9 mouse cellular contexts compared by ENCODE assay signal in genomic region chr2:3134580-3135296, GRCm38 (mm10). TPM values are rescaled to one million over a fixed set of nuclear protein-coding genes. Genes with fewer than 3 reads are reported as not detected.
DNase-seq lines count a peak whose midpoint lies in the region; ATAC-seq lines count a peak whose summit lies in the region.
"Had no signal": no experiment of that assay in that cellular context is flagged by ENCODE, and none has a peak within 500 bp of the region (broad histone marks: within the 10 kb centered on the region; RNA-seq: fewer than 3 reads in every experiment).

No protein-coding gene starts in this region.

- H3K27me3 ChIP-seq in kidney, embryonic 14.5 days (ENCODE audit: control insufficient read depth, insufficient read depth, low read length), result no peaks in the 10 kb centered on the region
- H3K27me3 ChIP-seq in midbrain, embryonic 15.5 days (replicated peaks), result no peaks in the 10 kb centered on the region
- H3K27me3 ChIP-seq: embryonic facial prominence, embryonic 13.5 days had no signal

- H3K4me3 ChIP-seq in kidney, embryonic 14.5 days (ENCODE audit: low read length), result no peak overlapping the region
- H3K4me3 ChIP-seq in midbrain, embryonic 15.5 days, result no peak overlapping the region
- H3K4me3 ChIP-seq: embryonic facial prominence, embryonic 13.5 days had no signal

- H3K9me3 ChIP-seq in kidney, embryonic 14.5 days (ENCODE audit: control insufficient read depth, low read length), result no peaks in the 10 kb centered on the region
- H3K9me3 ChIP-seq in midbrain, embryonic 15.5 days, result no peaks in the 10 kb centered on the region
- H3K9me3 ChIP-seq: embryonic facial prominence, embryonic 13.5 days had no signal

- ATAC-seq in kidney, embryonic 14.5 days (ENCODE audit: low FRiP score, low TSS enrichment), result peak; percentile 89
- no peak for ATAC-seq in midbrain, embryonic 15.5 days (replicated peaks)

- H3K9ac ChIP-seq in kidney, embryonic 14.5 days (ENCODE audit: low read depth, low read length), result no peak overlapping the region
- no peak overlapping the region for H3K9ac ChIP-seq in midbrain, embryonic 15.5 days
- H3K9ac ChIP-seq: embryonic facial prominence, embryonic 13.5 days had no signal

- H3K27ac ChIP-seq in kidney, embryonic 14.5 days (ENCODE audit: low read depth, low read length), result peak overlapping the region; percentile 91
- 0 out of 2 replicates have a peak overlapping the region, but pooled peaks have one; percentile 3 for H3K27ac ChIP-seq in midbrain, embryonic 15.5 days
- H3K27ac ChIP-seq: embryonic facial prominence, embryonic 13.5 days had no signal

- H3K4me2 ChIP-seq in kidney, embryonic 14.5 days (replicated peaks; ENCODE audit: low read depth, low read length), result peak overlapping the region; percentile 16
- H3K4me2 ChIP-seq in midbrain, embryonic 15.5 days, result no peak overlapping the region
- H3K4me2 ChIP-seq: embryonic facial prominence, embryonic 13.5 days had no signal

- DNase-seq in adrenal gland, adult 2 months, result peak; percentile 47
- DNase-seq in adrenal gland, postnatal 4 days (ENCODE audit: low spot score in 2 of 2), result no peak
- DNase-seq in adrenal gland, postnatal 36 days, result peak; percentile 36 to 65
- no peak for DNase-seq in gastrocnemius, adult 8-10 months (ENCODE audit: low spot score in 2 of 2)
- no peak for DNase-seq in spleen, postnatal 36 days (ENCODE audit: low spot score in 2 of 2)
- DNase-seq in natural killer cell, adult 2 months (ENCODE audit: low spot score in 2 of 2), result no peak

- no peaks in the 10 kb centered on the region for H3K36me3 ChIP-seq in kidney, embryonic 14.5 days (ENCODE audit: control insufficient read depth, insufficient read depth, low read length)
- H3K36me3 ChIP-seq in midbrain, embryonic 15.5 days (replicated peaks), result no peaks in the 10 kb centered on the region
- H3K36me3 ChIP-seq: embryonic facial prominence, embryonic 13.5 days had no signal

- H3K4me1 ChIP-seq in kidney, embryonic 14.5 days (ENCODE audit: control insufficient read depth, insufficient read depth, low read length), result peaks cover 46% of the 10 kb centered on the region
- H3K4me1 ChIP-seq in midbrain, embryonic 15.5 days, result peaks cover 30% of the 10 kb centered on the region

- 15% methylated on average over 12 of the region's 12 CpGs for WGBS in kidney, embryonic 14.5 days
- WGBS in midbrain, embryonic 15.5 days, result 32% methylated on average over 12 of the region's 12 CpGs

RNA-seq across cellular contexts. Expression of gene Fam171a1, which starts 20.7 kb away (rescaled TPM):
- 10 to 100 TPM; 24.6 to 35.2 TPM for total RNA-seq in adrenal gland, adult 2 months (2021)
- 14.7 and 15.4 TPM in 2 replicates for polyA plus RNA-seq in adrenal gland, adult 2 months (2012; rRNA removed)
- 10 to 100 TPM; 46.7 to 50.3 TPM for total RNA-seq in adrenal gland, postnatal 4 days (2021)
- total RNA-seq in adrenal gland, postnatal 36 days (2021), result 10 to 100 TPM; 27.7 to 29.7 TPM
- polyA plus RNA-seq in kidney, embryonic 14.5 days (2014; fragmentation: Nextera tagmentation; extraction: Ambion mirVana), result 24.3 and 55.7 TPM in 2 replicates
- polyA plus RNA-seq in midbrain, embryonic 15.5 days (2015; fragmentation: Nextera tagmentation; extraction: Ambion mirVana), result 48.3 and 49.8 TPM in 2 replicates
- total RNA-seq in gastrocnemius, adult 8-10 months (2022), result 1 to 10 TPM; 2.3 to 2.9 (median 2.7) TPM

Comparison
In these comparisons a context has a peak if more than half of its experiments do, and no peak if none do; other contexts are left out.
1. DNase-seq: peak in adrenal gland, adult 2 months (single experiment) and adrenal gland, postnatal 36 days (2 of 2); none in adrenal gland, postnatal 4 days (0 of 2), gastrocnemius, adult 8-10 months (0 of 2), spleen, postnatal 36 days (0 of 2) and natural killer cell, adult 2 months (0 of 2).
2. RNA of gene Fam171a1, which starts 20.7 kb away (total RNA-seq): 46.7 to 50.3 TPM in adrenal gland, postnatal 4 days, 24.6 to 35.2 TPM in adrenal gland, adult 2 months and 27.7 to 29.7 TPM in adrenal gland, postnatal 36 days; 2.3 to 2.9 TPM in gastrocnemius, adult 8-10 months; every median in the first group is over 4 times any median in the second.